Mouse (Mus musculus) lung, embryonic 15.5 days (tissue): ENCODE measurements around the gene Umad1. TPM values are rescaled to one million over a fixed set of nuclear protein-coding genes. Genes with fewer than 3 reads are reported as not detected.

Experiments
- ATAC-seq: fragments of 200-750 bp; cut with Nextera tagmentation; 2 replicates; pipeline ENCODE4 v1.8.0; 2017; ENCODE audit warnings: moderate number of reproducible peaks, borderline replicate concordance; ENCODE audit not compliant: low FRiP score, low TSS enrichment; ENCODE audit errors: extremely low read depth
- H3K27ac ChIP-seq: fragments of 300-500 bp; sonication (generic); 2 replicates; pipeline ENCODE4 v1.5.1; 2015; ENCODE audit warnings: moderate library complexity, mild to moderate bottlenecking, inconsistent platforms
- H3K27me3 ChIP-seq: fragments of 300-500 bp; sonication (generic); 2 replicates; pipeline ENCODE4 v1.6.1; 2015; ENCODE audit warnings: inconsistent platforms
- H3K36me3 ChIP-seq: fragments of 300-500 bp; sonication (generic); 2 replicates; pipeline ENCODE4 v1.6.1; 2015; ENCODE audit warnings: inconsistent platforms
- H3K4me1 ChIP-seq: fragments of 300-500 bp; sonication (generic); 2 replicates; pipeline ENCODE4 v1.6.1; 2015; ENCODE audit warnings: inconsistent platforms
- H3K4me2 ChIP-seq: fragments of 300-500 bp; sonication (generic); 2 replicates; pipeline ENCODE4 v1.6.1; 2015; ENCODE audit warnings: inconsistent platforms, mild to moderate bottlenecking, moderate library complexity
- H3K4me3 ChIP-seq: fragments of 300-500 bp; sonication (generic); 2 replicates; pipeline ENCODE4 v1.5.1; 2015; ENCODE audit warnings: mild to moderate bottlenecking, inconsistent platforms
- H3K9ac ChIP-seq: fragments of 300-500 bp; sonication (generic); 2 replicates; pipeline ENCODE4 v1.6.1; 2015; ENCODE audit warnings: inconsistent platforms
- H3K9me3 ChIP-seq: fragments of 300-500 bp; sonication (generic); 2 replicates; pipeline ENCODE4 v1.6.1; 2016; ENCODE audit warnings: inconsistent platforms
- WGBS: fragments of 180-500 bp; shearing (Covaris S2); methylation state at CpG from one replicate; pipeline ENCODE4 v1.1.7; 2015; 5-methylcytosine and 5-hydroxymethylcytosine counted together
- polyA plus RNA-seq: library from polyadenylated mRNA; unstranded; fragments of >200 nt; fragmentation: Nextera tagmentation; extraction: Ambion mirVana; gene quantifications from 2 replicates; pipeline ENCODE4 v1.2.1, GENCODE M21; 2015

The Umad1 gene
- polyA plus RNA-seq, 1 experiment from 2014 or later, result 23.2 TPM

DNA sequence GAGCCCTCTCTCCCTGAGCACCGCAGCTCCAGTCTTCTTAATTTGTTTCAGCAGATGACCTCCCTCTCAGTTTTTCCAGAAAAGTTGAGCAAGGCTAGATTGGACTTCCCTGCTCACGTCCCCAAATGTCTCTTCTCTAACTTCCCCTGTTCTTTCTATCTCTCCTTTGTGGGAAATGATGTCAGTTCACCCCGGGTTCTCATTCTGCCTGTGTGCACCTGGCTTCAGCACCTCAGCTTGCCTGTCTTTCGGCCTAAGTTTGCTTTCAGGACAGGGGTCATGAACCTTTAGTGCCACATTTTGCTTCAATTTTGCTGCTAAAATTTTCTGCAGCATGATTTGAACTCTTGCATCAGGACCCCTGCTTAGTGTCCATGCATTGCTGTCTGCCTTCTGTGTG, 95.8 kb downstream of the Umad1 start:
- no peak overlapping the region for H3K27ac ChIP-seq
- H3K9me3 ChIP-seq, result no peaks in the 10 kb centered on the region
- WGBS, result 77% methylated on average over 4 of the region's 4 CpGs
- no peak overlapping the region for H3K4me2 ChIP-seq
- H3K27me3 ChIP-seq, result no peaks in the 10 kb centered on the region
- no peaks in the 10 kb centered on the region for H3K36me3 ChIP-seq
- no peak for ATAC-seq
- no peaks in the 10 kb centered on the region for H3K4me1 ChIP-seq
- no peak overlapping the region for H3K4me3 ChIP-seq
- H3K9ac ChIP-seq, result no peak overlapping the region

DNA sequence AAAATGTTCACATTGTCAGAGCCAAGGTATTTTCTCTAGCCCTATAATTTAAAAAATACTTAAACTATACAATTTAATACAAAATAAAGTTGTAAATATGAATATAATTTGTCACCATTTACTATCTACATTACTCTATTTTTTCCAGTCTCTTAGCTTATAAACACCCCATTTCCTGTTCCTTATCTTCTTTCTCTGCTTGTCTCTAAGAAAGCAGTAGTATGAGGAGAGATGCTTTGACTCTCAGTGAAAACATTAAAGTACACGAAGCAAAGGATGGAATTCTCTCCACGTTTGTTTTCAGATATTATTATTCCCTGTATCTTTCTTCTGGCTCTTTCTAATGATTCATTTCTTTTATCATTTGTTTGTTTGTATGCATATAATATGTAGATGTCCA, 99.1 kb downstream of the Umad1 start:
- H3K4me2 ChIP-seq, result no peak overlapping the region
- ATAC-seq, result no peak
- H3K9me3 ChIP-seq, result no peaks in the 10 kb centered on the region
- no peak overlapping the region for H3K9ac ChIP-seq
- no peaks in the 10 kb centered on the region for H3K27me3 ChIP-seq
- H3K4me1 ChIP-seq, result no peaks in the 10 kb centered on the region
- no peak overlapping the region for H3K27ac ChIP-seq
- H3K36me3 ChIP-seq, result no peaks in the 10 kb centered on the region
- WGBS, result 38% methylated on average over 2 of the region's 2 CpGs
- no peak overlapping the region for H3K4me3 ChIP-seq

DNA sequence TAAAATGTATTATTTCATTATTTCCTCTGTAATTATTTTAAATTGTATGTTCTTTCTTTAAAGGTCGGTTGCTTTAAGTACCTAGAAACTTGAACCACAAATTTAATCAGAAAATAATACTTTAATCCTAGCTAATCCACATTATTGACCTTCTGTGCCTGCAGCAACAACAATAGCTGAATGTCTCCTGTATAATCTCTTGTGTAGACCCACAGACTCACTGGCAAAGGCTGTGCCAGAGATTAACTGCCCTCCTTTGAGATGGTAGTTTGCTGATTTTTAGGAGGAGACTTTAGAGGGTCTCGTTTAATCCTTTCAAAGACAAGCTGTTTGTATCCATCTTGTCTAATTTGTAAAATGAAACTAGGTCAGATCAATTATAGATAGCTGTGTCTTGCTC, 99.7 kb downstream of the Umad1 start:
- Histone ChIP-seq H3K4me3 (no peak overlapping the region), H3K4me2 (no peak overlapping the region), H3K9ac (no peak overlapping the region), H3K27me3 (no peaks in the 10 kb centered on the region), H3K27ac (no peak overlapping the region), H3K9me3 (no peaks in the 10 kb centered on the region), H3K36me3 (no peaks in the 10 kb centered on the region), H3K4me1 (no peaks in the 10 kb centered on the region)
- no peak for ATAC-seq
- 78% methylated on average over 2 of the region's 2 CpGs for WGBS

- WGBS, result 83% methylated on average over 7 of the region's 7 CpGs
- no peaks in the 10 kb centered on the region for H3K27me3 ChIP-seq
Observed at GRCm38 (mm10) chr6:8360805-8361204, 101.7 kb downstream of the Umad1 start.

GRCm38 (mm10) chr6:8364033-8364756, 105.1 kb downstream of the Umad1 start:
- no peaks in the 10 kb centered on the region for H3K4me1 ChIP-seq
- WGBS, result 71% methylated on average over 12 of the region's 12 CpGs
- no peak overlapping the region for H3K27ac ChIP-seq
- no peak overlapping the region for H3K4me3 ChIP-seq
- H3K36me3 ChIP-seq, result no peaks in the 10 kb centered on the region
- no peak overlapping the region for H3K4me2 ChIP-seq
- H3K9ac ChIP-seq, result no peak overlapping the region
- H3K27me3 ChIP-seq, result no peaks in the 10 kb centered on the region
- H3K9me3 ChIP-seq, result no peaks in the 10 kb centered on the region
- no peak for ATAC-seq

More at GRCm38 (mm10) chr6:8360805-8361204, 101.7 kb downstream of the Umad1 start:
- H3K36me3 ChIP-seq, result no peaks in the 10 kb centered on the region
- no peak overlapping the region for H3K4me2 ChIP-seq
- ATAC-seq, result no peak
- no peak overlapping the region for H3K4me3 ChIP-seq
- no peak overlapping the region for H3K27ac ChIP-seq
- H3K9ac ChIP-seq, result no peak overlapping the region
- H3K4me1 ChIP-seq, result no peaks in the 10 kb centered on the region
- no peaks in the 10 kb centered on the region for H3K9me3 ChIP-seq

- Histone ChIP-seq H3K4me1 (no peaks in the 10 kb centered on the region), H3K36me3 (no peaks in the 10 kb centered on the region), H3K4me3 (no peak overlapping the region), H3K27ac (no peak overlapping the region), H3K9me3 (no peaks in the 10 kb centered on the region), H3K27me3 (no peaks in the 10 kb centered on the region), H3K4me2 (no peak overlapping the region), H3K9ac (no peak overlapping the region)
- 82% methylated on average over 11 of the region's 11 CpGs for WGBS
- ATAC-seq, result no peak
Observed at GRCm38 (mm10) chr6:8364757-8365150, 105.7 kb downstream of the Umad1 start.

DNA sequence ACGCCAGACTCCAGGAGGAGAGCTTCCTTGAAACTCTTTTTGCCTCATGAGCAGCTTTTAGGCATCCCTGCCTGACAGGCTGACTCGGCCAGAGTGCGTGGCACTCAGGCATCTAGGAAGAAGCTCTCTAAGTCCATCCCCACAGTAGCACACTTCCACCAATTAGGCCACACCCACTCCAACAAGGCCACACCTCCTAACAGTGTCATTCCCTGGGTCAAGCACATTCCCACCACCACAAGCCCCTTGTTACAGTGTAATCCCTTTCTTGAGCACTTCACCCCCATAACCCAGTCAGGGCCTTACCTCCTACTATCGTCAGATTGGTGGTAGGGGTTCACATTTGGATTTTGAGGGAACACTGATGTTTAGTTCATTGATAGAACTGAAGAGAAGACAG, 108.6 kb downstream of the Umad1 start:
- Histone ChIP-seq H3K27ac (no peak overlapping the region), H3K4me2 (no peak overlapping the region), H3K4me3 (no peak overlapping the region), H3K4me1 (0 out of 2 replicates have a peak, but pooled peaks cover 3% of the 10 kb centered on the region), H3K9ac (no peak overlapping the region), H3K9me3 (no peaks in the 10 kb centered on the region), H3K36me3 (no peaks in the 10 kb centered on the region), H3K27me3 (no peaks in the 10 kb centered on the region)
- 88% methylated on average over 4 of the region's 4 CpGs for WGBS
- no peak for ATAC-seq

- no peak overlapping the region for H3K4me3 ChIP-seq
- no peaks in the 10 kb centered on the region for H3K27me3 ChIP-seq
- no peak overlapping the region for H3K27ac ChIP-seq
- 0 out of 2 replicates have a peak, but pooled peaks cover 3% of the 10 kb centered on the region for H3K4me1 ChIP-seq
- no peak for ATAC-seq
- WGBS, result 74% methylated on average over 2 of the region's 2 CpGs
- no peak overlapping the region for H3K4me2 ChIP-seq
- H3K9me3 ChIP-seq, result no peaks in the 10 kb centered on the region
- H3K9ac ChIP-seq, result no peak overlapping the region
- no peaks in the 10 kb centered on the region for H3K36me3 ChIP-seq
Observed at GRCm38 (mm10) chr6:8368198-8368864, 109.2 kb downstream of the Umad1 start.

- Histone ChIP-seq H3K4me3 (no peak overlapping the region), H3K36me3 (no peaks in the 10 kb centered on the region), H3K27me3 (no peaks in the 10 kb centered on the region), H3K27ac (no peak overlapping the region), H3K4me2 (no peak overlapping the region), H3K9ac (no peak overlapping the region), H3K4me1 (peaks cover 7% of the 10 kb centered on the region; the same call in 1 of the 2 replicates), H3K9me3 (no peaks in the 10 kb centered on the region)
- ATAC-seq, result peak; percentile 85
- 65% methylated on average over 3 of the region's 3 CpGs for WGBS
Observed at GRCm38 (mm10) chr6:8370624-8371023, 111.5 kb downstream of the Umad1 start.

DNA sequence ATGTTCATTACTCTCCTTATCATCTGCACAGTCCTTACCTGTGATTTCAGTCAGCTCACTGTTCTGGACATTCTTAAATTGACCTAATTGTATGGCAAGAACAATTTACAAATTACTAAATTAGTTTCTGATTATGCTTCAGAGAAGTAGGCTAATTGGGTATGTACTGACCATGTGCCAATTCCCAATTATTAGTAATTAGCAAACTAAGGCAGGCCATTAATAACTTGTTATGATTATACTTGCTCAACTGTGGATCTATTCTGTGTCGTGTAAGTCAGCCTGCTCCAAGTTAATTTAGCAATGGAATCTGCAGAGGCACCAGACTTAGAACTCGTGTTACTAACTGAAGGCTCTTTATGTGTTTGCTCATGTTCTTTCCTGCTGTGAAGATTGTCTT, 114.0 kb downstream of the Umad1 start:
- no peak overlapping the region for H3K4me2 ChIP-seq
- no peak for ATAC-seq
- 50% methylated on average over 2 of the region's 2 CpGs for whole genome bisulfite sequencing

DNA sequence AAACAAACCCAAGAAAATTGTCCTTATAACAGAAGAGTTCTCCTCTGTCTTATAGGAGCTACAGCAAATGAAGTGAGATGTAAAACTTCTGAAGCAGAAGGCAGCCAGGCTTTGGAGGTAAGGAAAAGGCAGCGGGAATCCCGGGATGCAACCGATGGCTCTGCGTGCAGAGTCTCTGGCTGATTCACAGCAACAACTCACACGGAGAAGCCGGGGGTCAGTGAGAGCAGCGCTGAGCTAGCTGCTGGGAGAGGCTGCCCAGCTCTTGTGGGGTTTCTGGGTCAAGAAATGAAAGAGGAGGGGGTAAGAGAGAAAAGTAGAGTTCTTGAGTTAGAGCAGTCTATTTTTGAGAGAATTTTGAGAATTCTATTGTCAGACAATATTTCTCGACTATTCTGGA, 114.8 kb downstream of the Umad1 start:
- no peak overlapping the region for H3K4me2 ChIP-seq
- H3K27ac ChIP-seq, result no peak overlapping the region
- no peak overlapping the region for H3K9ac ChIP-seq
- no peak for ATAC-seq
- H3K4me3 ChIP-seq, result no peak overlapping the region
- 29% methylated on average over 8 of the region's 8 CpGs for WGBS
- no peaks in the 10 kb centered on the region for H3K27me3 ChIP-seq
- no peaks in the 10 kb centered on the region for H3K9me3 ChIP-seq
- no peaks in the 10 kb centered on the region for H3K36me3 ChIP-seq
- H3K4me1 ChIP-seq, result peaks cover 7% of the 10 kb centered on the region; the same call in 1 of the 2 replicates

More for the DNA sequence above, 114.0 kb downstream of the Umad1 start:
- H3K9ac ChIP-seq, result no peak overlapping the region
- H3K4me1 ChIP-seq, result peaks cover 7% of the 10 kb centered on the region; the same call in 1 of the 2 replicates
- no peaks in the 10 kb centered on the region for H3K9me3 ChIP-seq
- H3K27me3 ChIP-seq, result no peaks in the 10 kb centered on the region
- H3K36me3 ChIP-seq, result no peaks in the 10 kb centered on the region
- no peak overlapping the region for H3K27ac ChIP-seq
- no peak overlapping the region for H3K4me3 ChIP-seq

DNA sequence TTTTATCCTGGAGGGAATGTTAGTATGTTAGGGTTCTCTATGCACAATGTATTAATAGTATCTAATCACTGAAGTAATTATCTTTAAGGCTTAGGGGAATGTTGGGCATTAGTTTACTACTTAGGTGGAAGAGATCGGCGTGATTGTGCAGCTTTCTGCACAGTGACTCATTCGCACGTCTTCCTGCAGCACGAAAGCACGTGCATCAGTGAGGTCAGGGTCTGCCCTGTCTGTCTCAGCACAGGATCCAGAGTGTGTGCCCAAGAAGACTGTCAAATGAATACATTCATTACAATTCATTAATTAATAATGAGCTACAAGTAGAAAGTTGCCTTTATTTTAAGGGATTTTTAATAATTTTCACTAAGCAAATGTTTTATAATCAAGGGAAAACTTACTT, 115.2 kb downstream of the Umad1 start:
- Histone ChIP-seq H3K36me3 (no peaks in the 10 kb centered on the region), H3K27me3 (no peaks in the 10 kb centered on the region), H3K9ac (no peak overlapping the region), H3K4me3 (no peak overlapping the region), H3K4me2 (no peak overlapping the region), H3K4me1 (peaks cover 7% of the 10 kb centered on the region; the same call in 1 of the 2 replicates), H3K9me3 (no peaks in the 10 kb centered on the region), H3K27ac (no peak overlapping the region)
- ATAC-seq, result no peak
- 74% methylated on average over 6 of the region's 6 CpGs for WGBS
